Mouse (Mus musculus): ENCODE results near the gene Cmip.
"Not testable (repeated sequence)": the region's sequence is repeated elsewhere in the genome, so short reads cannot be mapped to it uniquely, and the experiment has no call there.

Cmip gene

GRCm38 (mm10) chr8:117386142-117386541 lies 129.3 kb downstream of the Cmip start:
- no peak for DNase-seq

DNA sequence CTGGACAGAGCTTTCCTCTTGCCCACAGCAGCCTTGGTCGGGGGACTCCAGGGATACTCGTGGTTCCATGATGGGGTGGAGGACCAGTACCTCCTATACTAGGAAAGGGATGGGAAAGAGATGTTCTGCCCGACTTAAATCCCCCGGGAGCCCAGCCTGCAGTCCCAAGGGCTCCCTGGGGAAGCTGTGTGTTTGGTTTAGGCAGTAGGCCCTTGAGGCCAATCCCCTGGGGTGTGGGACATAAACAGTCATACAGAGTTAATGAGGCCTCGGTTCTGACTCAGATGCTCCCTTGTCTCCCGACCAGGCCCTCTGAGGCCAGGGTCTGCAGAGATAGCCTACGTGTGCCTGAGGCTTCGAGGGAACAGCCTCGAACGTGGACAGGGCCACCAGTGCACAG lies 130.8 kb downstream of the Cmip start:
- DNase-seq, result no peak

- DNase-seq, result peak; percentile 49 to 65
Measured at GRCm38 (mm10) chr8:117388370-117388769, 131.5 kb downstream of the Cmip start.

DNA sequence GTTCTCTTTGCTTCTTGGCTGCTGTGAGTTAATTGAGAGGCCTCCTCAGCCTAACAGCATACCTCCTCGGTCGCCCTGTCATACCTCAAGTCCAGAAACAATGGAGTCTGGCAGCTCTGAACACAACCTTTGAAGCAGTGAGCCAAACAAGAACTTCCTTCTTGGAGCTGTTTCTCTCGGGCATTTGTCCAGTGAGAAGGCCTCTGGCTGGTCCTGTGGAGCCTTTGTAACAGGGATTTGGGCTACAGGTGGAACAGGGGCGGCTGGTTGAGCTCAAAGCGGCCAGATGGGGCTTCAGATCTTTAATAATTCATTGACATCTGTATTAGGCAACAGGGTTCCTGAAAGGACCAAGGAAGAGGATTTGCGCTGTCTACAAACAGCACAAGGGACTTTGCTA lies 137.0 kb downstream of the Cmip start:
- no peak for DNase-seq

DNA sequence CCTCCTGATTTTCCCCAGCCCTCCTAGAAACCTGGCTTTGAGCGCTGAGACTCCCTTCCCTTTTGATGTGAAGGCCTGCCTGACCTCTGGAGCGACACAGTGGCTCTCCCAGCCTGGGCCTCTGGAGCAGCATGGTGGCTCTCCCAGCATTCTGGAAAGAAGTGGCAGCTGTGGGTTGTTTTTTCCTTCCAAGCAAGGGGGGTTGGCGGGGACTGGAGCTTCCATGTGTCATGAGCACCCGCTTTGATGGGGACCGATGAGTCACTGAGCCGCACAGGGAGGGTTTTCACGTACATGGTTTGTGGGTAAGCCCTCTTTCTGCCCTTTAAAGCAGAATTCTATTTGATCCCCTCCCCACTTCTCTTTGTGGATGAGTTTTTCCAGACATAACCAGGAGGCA lies 138.2 kb downstream of the Cmip start:
- DNase-seq, result no peak

DNA sequence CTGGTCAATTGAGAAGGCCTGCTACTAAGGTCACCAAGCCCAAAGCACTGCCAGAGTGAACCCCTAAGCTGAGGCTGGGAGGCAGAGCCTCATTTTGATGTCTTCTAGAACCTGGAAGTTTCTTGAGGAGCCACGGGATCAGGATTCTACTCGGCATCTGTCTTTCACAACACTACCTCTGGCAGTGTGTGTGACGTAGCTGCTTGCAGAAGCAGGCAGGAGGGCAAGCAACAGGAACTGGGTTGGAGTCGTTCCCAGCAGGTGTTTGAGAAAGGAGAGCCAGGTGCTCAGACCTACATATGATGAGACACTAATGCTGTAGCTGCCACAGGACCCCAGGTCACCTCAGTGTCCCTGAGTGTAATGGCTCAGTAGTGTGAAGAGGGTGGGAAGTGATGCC lies 140.0 kb downstream of the Cmip start:
- DNase-seq, result no peak

- no peak for DNase-seq
Measured at GRCm38 (mm10) chr8:117397751-117398150, 140.9 kb downstream of the Cmip start.

DNA sequence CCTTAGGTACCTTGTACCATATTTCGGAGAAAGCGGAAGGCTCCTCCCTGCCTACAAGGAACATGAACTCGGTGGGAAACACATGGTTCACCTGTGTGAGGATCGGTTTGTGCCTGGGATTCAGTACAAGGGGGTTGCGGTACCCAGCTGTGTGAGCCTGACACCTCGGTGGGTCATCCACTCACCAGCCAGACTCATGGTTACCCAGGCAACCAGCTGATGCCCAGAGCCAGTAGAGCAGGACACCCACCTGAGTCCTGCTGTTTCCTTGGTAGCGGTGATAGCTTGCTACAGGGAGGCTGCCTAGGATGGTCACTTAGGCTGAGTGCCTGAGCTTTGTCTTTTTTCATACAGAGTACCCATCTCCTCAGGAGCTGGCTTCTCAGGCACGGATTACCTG lies 142.4 kb downstream of the Cmip start:
- DNase-seq, result no peak

- DNase-seq, result no peak
Measured at GRCm38 (mm10) chr8:117400820-117401219, 144.0 kb downstream of the Cmip start.

- DNase-seq, result no peak
Measured at GRCm38 (mm10) chr8:117401880-117402279, 145.0 kb downstream of the Cmip start.

- no peak for DNase-seq
Measured at GRCm38 (mm10) chr8:117402911-117403704, 146.2 kb downstream of the Cmip start.

DNA sequence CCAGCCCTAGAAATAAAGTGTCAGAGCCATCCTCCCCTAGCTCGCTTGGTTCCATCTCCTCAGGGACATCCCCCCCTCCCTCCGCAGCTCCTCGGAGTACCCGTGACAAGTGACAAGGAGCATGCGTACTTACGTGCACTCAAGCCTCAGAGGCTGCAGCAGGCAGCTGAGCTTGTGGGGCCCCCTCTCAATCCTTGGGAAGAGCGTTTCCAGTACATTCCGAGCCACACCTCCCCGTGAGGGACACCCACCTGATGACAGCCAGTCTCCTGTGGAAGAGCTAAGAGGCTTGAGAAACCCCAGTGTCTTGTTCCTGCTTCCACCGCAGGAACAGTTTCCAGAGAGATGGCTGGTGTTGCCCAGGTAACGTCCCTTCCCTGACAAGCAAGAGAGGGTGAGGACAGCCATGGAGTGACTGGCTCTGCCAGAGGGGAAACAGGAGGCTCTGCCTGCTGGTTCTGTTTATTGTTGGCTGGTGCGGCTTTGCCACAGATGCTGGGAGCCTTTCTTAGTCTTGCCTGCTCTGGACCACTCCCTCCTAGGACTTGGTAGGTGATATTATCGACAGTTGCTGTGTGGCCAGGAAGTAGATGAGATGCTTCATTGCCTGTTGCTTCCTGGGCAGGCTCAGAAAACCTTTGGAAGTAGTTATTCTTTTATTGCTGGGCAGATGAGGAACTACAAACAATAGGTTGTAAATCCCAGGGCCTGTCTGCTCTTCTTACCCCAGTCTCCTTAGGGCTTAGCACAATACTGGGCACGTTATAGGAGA lies 147.0 kb downstream of the Cmip start:
- DNase-seq, result peak in 1 of 2 experiments; percentile 38

GRCm38 (mm10) chr8:117406081-117406480 lies 149.2 kb downstream of the Cmip start:
- DNase-seq, result no peak

- no peak for DNase-seq
Measured at GRCm38 (mm10) chr8:117408634-117409033, 151.8 kb downstream of the Cmip start.

GRCm38 (mm10) chr8:117409056-117409455 lies 152.2 kb downstream of the Cmip start:
- no peak for DNase-seq

GRCm38 (mm10) chr8:117410391-117410790 lies 153.5 kb downstream of the Cmip start:
- peak; percentile 48 to 49 for DNase-seq

GRCm38 (mm10) chr8:117410901-117411300 lies 154.0 kb downstream of the Cmip start:
- peak; percentile 32 to 61 for DNase-seq

DNA sequence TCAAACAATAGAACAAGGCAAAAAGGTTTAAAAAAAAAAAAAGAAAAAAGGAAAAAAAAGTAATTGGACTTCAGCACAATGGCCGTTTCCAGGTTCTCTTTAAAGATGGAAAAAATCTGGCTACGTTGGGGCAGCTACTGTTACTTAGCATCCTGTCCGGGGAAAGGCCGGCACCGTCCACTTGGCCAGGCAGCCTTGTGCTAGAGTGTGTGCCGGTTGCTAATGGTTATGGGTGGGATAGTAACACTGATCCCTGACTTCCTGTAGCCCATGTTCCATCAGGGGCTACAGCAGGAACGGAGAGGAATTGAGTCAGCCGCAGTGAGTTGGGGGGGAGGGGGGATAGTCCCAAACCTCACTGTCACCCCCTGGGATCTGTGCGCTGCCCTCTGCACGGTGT lies 155.4 kb downstream of the Cmip start:
- DNase-seq, result no peak

DNA sequence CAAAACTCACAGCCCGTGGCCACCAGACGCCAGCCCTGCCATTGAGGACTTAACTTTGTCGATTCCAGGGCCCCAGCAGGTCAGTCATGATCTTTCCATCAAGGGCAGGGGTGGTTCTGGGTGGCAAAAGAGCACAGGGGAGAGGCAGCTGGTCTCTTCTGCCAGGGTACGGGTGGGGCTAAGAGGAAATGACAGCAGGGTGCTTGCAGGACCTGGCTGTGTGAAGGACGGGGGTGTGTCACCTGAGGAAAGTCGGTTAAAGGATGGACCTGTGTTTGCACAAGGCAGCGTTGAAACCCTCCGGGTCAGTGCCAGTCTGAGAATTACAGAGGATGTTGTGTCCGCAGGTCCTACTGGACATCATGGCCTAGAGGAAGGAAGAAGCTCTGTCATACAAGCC lies 161.0 kb downstream of the Cmip start:
- no peak for DNase-seq

- DNase-seq, result peak in 1 of 2 experiments; percentile 32
Measured at GRCm38 (mm10) chr8:117420841-117421534, 164.1 kb downstream of the Cmip start.

DNA sequence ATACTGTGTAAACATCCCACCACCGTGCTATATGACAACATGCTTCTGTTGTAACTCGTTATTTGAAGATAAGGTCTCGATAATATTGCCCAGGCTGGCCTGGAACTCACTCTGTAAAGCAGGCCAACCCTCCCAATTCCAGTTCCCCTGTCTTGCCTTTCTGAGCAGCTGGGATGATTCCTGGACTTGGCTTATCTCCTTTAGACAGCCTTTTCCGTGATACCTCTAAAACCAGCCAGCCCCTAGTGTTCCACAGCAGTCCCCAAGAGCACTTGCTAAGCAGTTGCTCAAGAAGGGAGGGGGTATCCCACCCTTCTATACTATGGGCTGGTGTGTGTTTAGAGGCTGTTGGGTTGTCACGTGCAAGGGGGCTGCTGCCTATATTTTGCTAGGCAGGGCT lies 165.0 kb downstream of the Cmip start:
- DNase-seq, result no peak

DNA sequence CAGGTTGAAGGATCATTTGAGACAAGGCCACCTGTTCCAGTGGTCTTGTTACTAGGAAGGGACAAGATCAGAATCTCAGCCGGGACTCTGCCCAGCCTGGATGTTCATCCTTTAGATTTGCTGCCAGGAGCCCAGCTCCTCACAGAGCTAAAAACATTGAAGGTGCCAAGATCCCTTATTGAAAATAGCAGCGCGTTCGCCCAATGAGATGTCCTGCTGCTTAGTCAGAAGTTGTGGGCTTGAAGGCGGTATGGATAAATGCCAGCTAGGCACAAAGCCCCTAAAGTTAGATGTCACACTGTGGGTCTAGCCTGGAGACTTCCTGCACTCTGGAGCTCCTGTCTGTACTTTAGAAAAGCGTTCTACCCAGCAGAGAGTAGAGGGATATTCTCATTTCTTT lies 165.5 kb downstream of the Cmip start:
- no peak for DNase-seq

DNA sequence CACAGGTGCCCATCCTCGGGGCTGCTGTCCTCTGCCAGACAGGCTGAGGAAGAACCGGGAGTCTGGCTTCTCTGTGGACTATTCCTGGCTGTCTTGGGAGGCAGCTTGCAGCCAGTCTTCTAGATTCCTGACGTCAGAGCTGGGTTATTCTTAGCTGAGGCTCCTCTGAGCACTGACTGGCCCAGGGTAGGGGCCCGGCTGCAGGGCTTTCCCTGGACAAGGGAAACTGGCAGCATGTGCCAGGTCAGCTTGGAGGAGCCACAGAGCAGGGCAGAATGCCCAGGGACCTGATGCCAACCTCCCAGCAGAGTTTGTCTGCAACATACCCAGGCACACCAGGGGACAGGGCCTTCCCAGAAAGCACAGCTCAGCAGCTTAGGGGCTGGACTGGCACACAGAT lies 166.2 kb downstream of the Cmip start:
- peak; percentile 18 to 38 for DNase-seq

DNA sequence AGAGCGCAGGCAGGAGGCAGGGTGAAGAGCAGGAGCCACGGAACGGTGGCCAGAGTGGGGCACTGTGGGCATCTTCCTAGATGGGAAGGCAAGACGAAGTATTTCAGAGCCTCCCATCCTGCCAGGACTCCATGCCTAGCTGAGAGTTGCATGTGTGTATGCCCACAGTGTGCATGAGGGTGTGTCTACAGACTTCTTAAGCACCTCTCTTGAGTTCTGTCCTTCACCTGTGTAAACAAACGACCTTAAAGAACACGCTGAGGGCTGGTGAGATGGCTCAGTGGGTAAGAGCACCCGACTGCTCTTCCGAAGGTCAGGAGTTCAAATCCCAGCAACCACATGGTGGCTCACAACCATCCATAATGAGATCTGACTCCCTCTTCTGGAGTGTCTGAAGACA lies 171.0 kb downstream of the Cmip start:
- DNase-seq, result not testable (repeated sequence)

Measured in kidney, adult 8-10 months (tissue).